In genomic region chr1:92641514-92642272, GRCm38 (mm10) we compare ENCODE assay signal across 8 mouse cellular contexts. TPM values are rescaled to one million over a fixed set of nuclear protein-coding genes. Genes with fewer than 3 reads are reported as not detected.
DNase-seq lines count a peak whose midpoint lies in the region; ATAC-seq and TF ChIP-seq lines count a peak whose summit lies in the region.

Gene Cops9 (minus strand): TSS chr1:92641985.

- peak; percentile 87 for ATAC-seq in heart, embryonic 11.5 days (replicated peaks; ENCODE audit: insufficient number of reproducible peaks, low FRiP score, low TSS enrichment)
- ATAC-seq in kidney, embryonic 16.5 days (ENCODE audit: low FRiP score, low TSS enrichment), result peak; percentile 95

- peak within 1 kb of the TSS; percentile 78 for H3K4me3 ChIP-seq in C2C12 (ENCODE audit: insufficient read depth, poor library complexity, severe bottlenecking)
- H3K4me3 ChIP-seq in erythroblast, embryonic 14.5 days (replicated peaks), result peak within 1 kb of the TSS; percentile 76
- H3K4me3 ChIP-seq in heart, embryonic 11.5 days (ENCODE audit: low read depth, low read length), result peak within 1 kb of the TSS; percentile 87
- peak within 1 kb of the TSS; percentile 95 for H3K4me3 ChIP-seq in kidney, embryonic 16.5 days (ENCODE audit: low read length)
- H3K4me3 ChIP-seq in liver, adult 2 months (ENCODE audit: insufficient read depth, low read depth, low read length), result peak within 1 kb of the TSS; percentile 84
- peak within 1 kb of the TSS; percentile 78 for H3K4me3 ChIP-seq in myocyte

- no peak for TF ChIP-seq CTCF in C2C12 (IDR thresholded peaks at IDR 0.05; ENCODE audit: control insufficient read depth, insufficient read depth, insufficient read length)
- TF ChIP-seq CTCF in brain, embryonic 14.5 days (IDR thresholded peaks at IDR 0.05; ENCODE audit: borderline replicate concordance, extremely low read depth, insufficient read depth, insufficient read length), result no peak
- TF ChIP-seq CTCF in liver, adult 2 months (IDR thresholded peaks at IDR 0.05; ENCODE audit: low read depth, low read length), result no peak

- H3K9ac ChIP-seq in heart, embryonic 11.5 days (ENCODE audit: low read depth, low read length), result peak within 1 kb of the TSS; percentile 94
- peak within 1 kb of the TSS; percentile 97 for H3K9ac ChIP-seq in kidney, embryonic 16.5 days (replicated peaks; ENCODE audit: low read length)
- H3K9ac ChIP-seq in liver, adult 2 months (ENCODE audit: low read depth, low read length), result peak within 1 kb of the TSS; percentile 88

- H3K27me3 ChIP-seq in C2C12 (ENCODE audit: control insufficient read depth, insufficient read depth, insufficient read length), result no peaks in the 10 kb centered on the region
- H3K27me3 ChIP-seq in erythroblast, embryonic 14.5 days (ENCODE audit: control insufficient read depth), result no peaks in the 10 kb centered on the region
- peaks cover 11% of the 10 kb centered on the region for H3K27me3 ChIP-seq in heart, embryonic 11.5 days (ENCODE audit: control insufficient read depth, insufficient read depth, low read length)
- H3K27me3 ChIP-seq in kidney, embryonic 16.5 days (ENCODE audit: insufficient read depth, low read length), result no peaks in the 10 kb centered on the region
- no peaks in the 10 kb centered on the region for H3K27me3 ChIP-seq in liver, adult 2 months (ENCODE audit: control insufficient read depth, insufficient read depth, low read length)
- no peaks in the 10 kb centered on the region for H3K27me3 ChIP-seq in myocyte (ENCODE audit: control insufficient read depth, insufficient read depth, insufficient read length)
- no peaks in the 10 kb centered on the region for H3K27me3 ChIP-seq in splenic B cell, adult 2 months (ENCODE audit: control insufficient read depth, insufficient read depth, low read length, poor library complexity, severe bottlenecking)

- H3K4me2 ChIP-seq in heart, embryonic 11.5 days, result peak within 1 kb of the TSS; percentile 98
- peak within 1 kb of the TSS; percentile 98 for H3K4me2 ChIP-seq in kidney, embryonic 16.5 days (replicated peaks; ENCODE audit: low read depth, low read length)
- peak within 1 kb of the TSS; percentile 97 for H3K4me2 ChIP-seq in myocyte (ENCODE audit: low read depth)

- H3K79me2 ChIP-seq in C2C12 (ENCODE audit: control insufficient read depth, insufficient read depth) (peaks cover 38% of the 10 kb centered on the region), myocyte (ENCODE audit: control insufficient read depth, insufficient read depth) (peaks cover 21% of the 10 kb centered on the region)
- peaks cover 7% of the 10 kb centered on the region; the same call in 1 of the 2 replicates for H3K79me2 ChIP-seq in liver, adult 2 months (ENCODE audit: control insufficient read depth, insufficient read depth, low read length)

- H3K36me3 ChIP-seq in C2C12 (ENCODE audit: control insufficient read depth, insufficient read depth), result peaks cover 16% of the 10 kb centered on the region
- peaks cover 32% of the 10 kb centered on the region for H3K36me3 ChIP-seq in erythroblast, embryonic 14.5 days (ENCODE audit: control insufficient read depth)
- peaks cover under 1% of the 10 kb centered on the region for H3K36me3 ChIP-seq in heart, embryonic 11.5 days (ENCODE audit: control insufficient read depth, insufficient read depth, low read length)
- peaks cover 22% of the 10 kb centered on the region for H3K36me3 ChIP-seq in kidney, embryonic 16.5 days (ENCODE audit: insufficient read depth, low read length)
- no peaks in the 10 kb centered on the region; the same call in 1 of the 2 replicates for H3K36me3 ChIP-seq in liver, adult 2 months (ENCODE audit: control insufficient read depth, insufficient read depth, low read length)
- H3K36me3 ChIP-seq in myocyte (ENCODE audit: control insufficient read depth, insufficient read depth), result peaks cover 16% of the 10 kb centered on the region
- H3K36me3 ChIP-seq in splenic B cell, adult 2 months (ENCODE audit: control insufficient read depth, insufficient read depth, low read length, poor library complexity, severe bottlenecking), result peaks cover 6% of the 10 kb centered on the region

- H3K9me3 ChIP-seq in erythroblast, embryonic 14.5 days (ENCODE audit: control insufficient read depth, low read length), result no peaks in the 10 kb centered on the region
- H3K9me3 ChIP-seq in heart, embryonic 11.5 days (replicated peaks; ENCODE audit: control insufficient read depth, low read length), result no peaks in the 10 kb centered on the region
- no peaks in the 10 kb centered on the region for H3K9me3 ChIP-seq in kidney, embryonic 16.5 days (ENCODE audit: low read length)

- 1% methylated on average over 50 of the region's 50 CpGs for WGBS in heart, embryonic 11.5 days (ENCODE audit: insufficient replicate concordance)
- WGBS in kidney, embryonic 16.5 days, result 1% methylated on average over 50 of the region's 50 CpGs
- WGBS in liver, adult 2 months, result 2% methylated on average over 50 of the region's 50 CpGs

- DNase-seq in brain, embryonic 14.5 days (ENCODE audit: low read depth), result peak; percentile 97
- DNase-seq in liver, adult 2 months (ENCODE audit: extremely low read depth, low read depth, low spot score), result peak; percentile 81
- peak; percentile 91 for DNase-seq in splenic B cell, adult 2 months (ENCODE audit: low read depth, low spot score)

- H3ac ChIP-seq in C2C12 (ENCODE audit: control insufficient read depth, insufficient read length, low read depth) (peak within 1 kb of the TSS; percentile 65), myocyte (ENCODE audit: control insufficient read depth, insufficient read length) (peak within 1 kb of the TSS; percentile 86)

- peaks cover 16% of the 10 kb centered on the region for H3K79me3 ChIP-seq in C2C12 (ENCODE audit: low read depth)

- peak within 1 kb of the TSS; percentile 41; the same call in 1 of the 2 replicates for H3K27ac ChIP-seq in heart, embryonic 11.5 days (ENCODE audit: low read depth, low read length)
- H3K27ac ChIP-seq in kidney, embryonic 16.5 days (ENCODE audit: low read length), result 0 out of 2 replicates have a peak within 1 kb of the TSS, but pooled peaks have one; percentile 51
- H3K27ac ChIP-seq in liver, adult 2 months (replicated peaks; ENCODE audit: insufficient read depth, low read depth, low read length), result peak within 1 kb of the TSS; percentile 8; the same call in 1 of the 2 replicates

- H3K4me1 ChIP-seq in erythroblast, embryonic 14.5 days (ENCODE audit: control insufficient read depth), result peaks cover 27% of the 10 kb centered on the region
- peaks cover 16% of the 10 kb centered on the region for H3K4me1 ChIP-seq in heart, embryonic 11.5 days (ENCODE audit: control insufficient read depth, insufficient read depth, low read length)
- H3K4me1 ChIP-seq in kidney, embryonic 16.5 days (ENCODE audit: insufficient read depth, low read length), result peaks cover 15% of the 10 kb centered on the region
- H3K4me1 ChIP-seq in liver, adult 2 months (ENCODE audit: control insufficient read depth, insufficient read depth, low read length), result peaks cover 8% of the 10 kb centered on the region

- TF ChIP-seq POLR2A in brain, embryonic 14.5 days (IDR thresholded peaks at IDR 0.05; ENCODE audit: borderline replicate concordance, extremely low read depth, insufficient read depth, insufficient read length, poor library complexity, severe bottlenecking), result peak; percentile 32; the same call in 1 of the 2 replicates
- 0 out of 2 replicates have a peak, but pooled peaks have one; percentile 55 for TF ChIP-seq POLR2A in liver, adult 2 months (IDR thresholded peaks at IDR 0.05; ENCODE audit: extremely low read depth, insufficient read depth, low read length)
- peak; percentile 85 for TF ChIP-seq POLR2A in myocyte (IDR thresholded peaks at IDR 0.05; ENCODE audit: insufficient read length, low read depth)

TF ChIP-seq in C2C12, 6 proteins besides CTCF, POLR2A, EP300 and RAD21:
- TF ChIP-seq USF1 (IDR thresholded peaks at IDR 0.05; ENCODE audit: low read depth) (no peak), MYOG (IDR thresholded peaks at IDR 0.05; ENCODE audit: control insufficient read depth, extremely low read depth, insufficient read length) (no peak), MAX (IDR thresholded peaks at IDR 0.05) (no peak), CEBPB (IDR thresholded peaks at IDR 0.05; ENCODE audit: low read depth) (no peak), MYOD1 (IDR thresholded peaks at IDR 0.05; ENCODE audit: control insufficient read depth, insufficient read length, low read depth) (no peak)

TF ChIP-seq in myocyte, 11 proteins besides CTCF, POLR2A, EP300 and RAD21:
- TF ChIP-seq TCF3 (IDR thresholded peaks at IDR 0.05; ENCODE audit: insufficient read length, low read depth), result no peak
- TF ChIP-seq POLR2AphosphoS2 (IDR thresholded peaks at IDR 0.05; ENCODE audit: insufficient read length, low read depth), result peak; percentile 58
TF ChIP-seq in myocyte: peak in this region for 1.

RNA-seq across cellular contexts. Expression of gene Cops9, which starts in this region (rescaled TPM):
- 430 TPM for polyA plus RNA-seq in C2C12 (2012; fragmentation: generic; extraction: Trizol)
- 262 and 380 TPM in 2 replicates for polyA plus RNA-seq in brain, embryonic 14.5 days (2012; rRNA removed)
- 5.1 and 9.4 TPM in 2 replicates for polyA plus RNA-seq in erythroblast, embryonic 14.5 days (2012)
- 382 and 405 TPM in 2 replicates for polyA plus RNA-seq in heart, embryonic 11.5 days (2014; fragmentation: Nextera tagmentation; extraction: Ambion mirVana)
- 369 and 396 TPM in 2 replicates for polyA plus RNA-seq in kidney, embryonic 16.5 days (2015; fragmentation: Nextera tagmentation; extraction: Ambion mirVana)
- 121 and 145 TPM in 2 replicates for total RNA-seq in liver, adult 2 months (2014; rRNA removed)
- polyA plus RNA-seq in liver, adult 2 months (2012; rRNA removed), result 72.0 and 77.3 TPM in 2 replicates
- 507 TPM for polyA plus RNA-seq in myocyte (2012; fragmentation: generic; extraction: Trizol)

Comparison
In these comparisons a context has a peak if more than half of its experiments do, and no peak if none do; other contexts are left out.
1. Peak in every context shown above with its lines: DNase-seq, ATAC-seq, H3K4me3 ChIP-seq and H3K27ac ChIP-seq.
2. POLR2A ChIP-seq: peak in every context shown above with its lines; median percentile 85 in myocyte; 55 in liver, adult 2 months; 32 in brain, embryonic 14.5 days.